Mouse (Mus musculus) CH12.LX (cell line): ENCODE data around the gene Tnfaip2. TPM values are rescaled to one million over a fixed set of nuclear protein-coding genes. Genes with fewer than 3 reads are reported as not detected.

Experiments used
- DNase-seq: peaks from one replicate; pipeline ENCODE4 v3.0.0-alpha.2; 2013; ENCODE audit errors: extremely low read depth
- H3K27ac ChIP-seq: 2 replicates; pipeline ENCODE4 v1.5.1; 2012; ENCODE audit warnings: low read depth, mild to moderate bottlenecking, control low read depth, moderate library complexity; ENCODE audit not compliant: insufficient read depth
- H3K27me3 ChIP-seq: replicated peaks from 2 replicates; pipeline ENCODE3; 2012; ENCODE audit warnings: inconsistent platforms
- H3K36me3 ChIP-seq, 2 experiments: replicated peaks in 1 of 2; 2 replicates each; pipeline versions ENCODE3 to v1.6.1; 2012; ENCODE audit warnings: inconsistent platforms in 1 of 2, low read length in 1 of 2, mild to moderate bottlenecking in 1 of 2, mixed read lengths in 1 of 2, moderate library complexity in 1 of 2; ENCODE audit not compliant: control insufficient read depth in 1 of 2, insufficient read depth in 1 of 2
- H3K4me1 ChIP-seq, 2 experiments: 2 replicates each; pipeline ENCODE4 v1.6.1; 2012; ENCODE audit warnings: inconsistent platforms in 1 of 2, moderate library complexity in 1 of 2; ENCODE audit not compliant: insufficient read depth in 2 of 2, control insufficient read depth in 1 of 2
- H3K4me2 ChIP-seq: 2 replicates; pipeline ENCODE4 v1.6.1; 2012; ENCODE audit warnings: low read depth, mild to moderate bottlenecking, control low read depth; ENCODE audit not compliant: poor library complexity, insufficient read depth, severe bottlenecking
- H3K4me3 ChIP-seq, 3 experiments: fragments of 150-350 bp in 1 of 3; sonication (generic) in 1 of 3; replicated peaks in 1 of 3; 2 replicates each; pipeline versions ENCODE3 to v1.5.1; 2011 to 2012; ENCODE audit warnings: low read depth in 2 of 3, low read length in 2 of 3, mild to moderate bottlenecking in 2 of 3, moderate library complexity in 2 of 3, control low read depth in 1 of 3, improper control_type of control experiment in 1 of 3, inconsistent platforms in 1 of 3, mixed read lengths in 1 of 3; ENCODE audit not compliant: poor library complexity in 1 of 3
- H3K79me2 ChIP-seq: replicated peaks from 2 replicates; pipeline ENCODE4 v1.6.1; 2012; ENCODE audit warnings: mild to moderate bottlenecking, moderate library complexity; ENCODE audit not compliant: control insufficient read depth, poor library complexity, insufficient read depth, severe bottlenecking; ENCODE audit errors: extremely low read depth
- H3K9ac ChIP-seq: 2 replicates; pipeline ENCODE4 v1.6.1; 2012; ENCODE audit warnings: low read depth, mild to moderate bottlenecking, control low read depth, moderate library complexity; ENCODE audit not compliant: insufficient read depth
- H3K9me3 ChIP-seq: replicated peaks from 2 replicates; pipeline ENCODE3; 2012; ENCODE audit warnings: low read length, inconsistent platforms, mixed read lengths
- CTCF ChIP-seq, 2 experiments: IDR thresholded peaks in 1 of 2; conservative IDR thresholded peaks in 1 of 2; 2 replicates each; pipeline ENCODE4 v1.5.1; 2011 to 2012; ENCODE audit warnings: low read depth in 2 of 2, low read length in 2 of 2, improper control_type of control experiment in 1 of 2, inconsistent platforms in 1 of 2, mild to moderate bottlenecking in 1 of 2, moderate library complexity in 1 of 2
- ELF1 ChIP-seq: IDR thresholded peaks from 2 replicates; pipeline ENCODE4 v1.6.1; 2014; ENCODE audit warnings: low read depth, mild to moderate bottlenecking, inconsistent platforms, low read length, improper control_type of control experiment
- EP300 ChIP-seq: IDR thresholded peaks from 2 replicates; pipeline ENCODE4 v1.6.1; 2011; ENCODE audit warnings: low read length, improper control_type of control experiment
- ETS1 ChIP-seq: conservative IDR thresholded peaks from 2 replicates; pipeline ENCODE4 v1.6.1; 2012; ENCODE audit warnings: low read depth, mild to moderate bottlenecking, inconsistent platforms, low read length, improper control_type of control experiment, moderate library complexity
- GABPA ChIP-seq: IDR thresholded peaks from 2 replicates; pipeline ENCODE4 v1.6.1; 2012; ENCODE audit warnings: low read depth, low read length, improper control_type of control experiment, inconsistent platforms; ENCODE audit not compliant: insufficient replicate concordance
- JUND ChIP-seq: conservative IDR thresholded peaks from 2 replicates; pipeline ENCODE4 v1.6.1; 2011; ENCODE audit warnings: low read depth, low read length, improper control_type of control experiment
- KAT2A ChIP-seq: IDR thresholded peaks from 2 replicates; pipeline ENCODE4 v1.6.1; 2012; ENCODE audit warnings: low read length, improper control_type of control experiment, inconsistent platforms; ENCODE audit not compliant: insufficient replicate concordance
- MAFK ChIP-seq: IDR thresholded peaks from 2 replicates; pipeline ENCODE4 v1.6.1; 2011; ENCODE audit warnings: low read length, improper control_type of control experiment; ENCODE audit not compliant: insufficient replicate concordance
- MXI1 ChIP-seq: IDR thresholded peaks from 2 replicates; pipeline ENCODE4 v1.6.1; 2011; ENCODE audit warnings: mild to moderate bottlenecking, low read depth, low read length, improper control_type of control experiment
- NRF1 ChIP-seq: IDR thresholded peaks from 2 replicates; pipeline ENCODE4 v1.6.1; 2014; ENCODE audit warnings: low read depth, mild to moderate bottlenecking, inconsistent platforms, low read length, improper control_type of control experiment, moderate library complexity
- PAX5 ChIP-seq: IDR thresholded peaks from 2 replicates; pipeline ENCODE4 v1.6.1; 2012; ENCODE audit warnings: low read length, inconsistent platforms, mixed read lengths
- POLR2A ChIP-seq: IDR thresholded peaks from 2 replicates; pipeline ENCODE4 v1.6.1; 2011; ENCODE audit warnings: low read depth, mild to moderate bottlenecking, improper control_type of control experiment, low read length
- POLR2AphosphoS2 ChIP-seq: IDR thresholded peaks from 2 replicates; pipeline ENCODE4 v1.6.1; 2011; ENCODE audit warnings: low read depth, low read length, improper control_type of control experiment
- RAD21 ChIP-seq: IDR thresholded peaks from 2 replicates; pipeline ENCODE4 v1.6.1; 2011; ENCODE audit warnings: low read depth, mild to moderate bottlenecking, low read length, improper control_type of control experiment, moderate library complexity
- RCOR1 ChIP-seq: conservative IDR thresholded peaks from 2 replicates; pipeline ENCODE4 v1.6.1; 2012; ENCODE audit warnings: low read depth, mild to moderate bottlenecking, inconsistent platforms, low read length, improper control_type of control experiment
- SIN3A ChIP-seq: IDR thresholded peaks from 2 replicates; pipeline ENCODE4 v1.6.1; 2012; ENCODE audit warnings: low read length, improper control_type of control experiment, inconsistent platforms
- TCF12 ChIP-seq: IDR thresholded peaks from 2 replicates; pipeline ENCODE4 v1.6.1; 2014; ENCODE audit warnings: low read depth, mild to moderate bottlenecking, inconsistent platforms, low read length, improper control_type of control experiment
- USF1 ChIP-seq: IDR thresholded peaks from 2 replicates; pipeline ENCODE4 v1.6.1; 2014; ENCODE audit warnings: low read depth, mild to moderate bottlenecking, inconsistent platforms, low read length, improper control_type of control experiment
- USF2 ChIP-seq: conservative IDR thresholded peaks from 2 replicates; pipeline ENCODE4 v1.6.1; 2011; ENCODE audit warnings: low read depth, low read length, improper control_type of control experiment
- ZNF384 ChIP-seq: IDR thresholded peaks from 2 replicates; pipeline ENCODE4 v1.6.1; 2012; ENCODE audit warnings: low read depth, low read length, improper control_type of control experiment, inconsistent platforms
- dilution Hi-C: fragments of 300-500 bp; cut with MboI; formaldehyde crosslinking; loops from 2 replicates; pipeline ENCODE4 v1.14.3; 2020; ENCODE audit warnings: low sequenced_read_pairs; ENCODE audit not compliant: extremely low pct_unique_long_range_greater_than_20kb, extremely low pct_ligation_motif_present
- in situ Hi-C: fragments of 300-500 bp; cut with MboI; formaldehyde crosslinking; loops from 3 replicates; pipeline ENCODE4 v1.14.3; 2019; ENCODE audit warnings: low sequenced_read_pairs, low pct_ligation_motif_present, low pct_unique_long_range_greater_than_20kb, mixed read lengths
- polyA plus RNA-seq: library from polyadenylated mRNA; unstranded; fragments of >175 nt; gene quantifications from 2 replicates; pipeline ENCODE4 v1.2.1, GENCODE M21; 2012; ENCODE audit warnings: low read depth; ENCODE audit not compliant: insufficient read length
- total RNA-seq, 2 experiments: library from RNA; depleted of rRNA; stranded (reverse); fragments of 300-350 nt in 1 of 2; fragments of >200 nt in 1 of 2; gene quantifications; 2 replicates each; pipeline ENCODE4 v1.2.3; 2012 to 2014

Tnfaip2 gene
- total and polyA plus RNA-seq, 3 experiments, result 0.93 to 2.5 (median 1.4) TPM

- Histone ChIP-seq H3K27ac (no peak overlapping the region), H3K9ac (no peak overlapping the region), H3K79me2 (no peaks in the 10 kb centered on the region), H3K4me3 (no peak overlapping the region), H3K9me3 (peaks cover 9% of the 10 kb centered on the region)
- in situ Hi-C loops, result no loop called here
- no peak for TF ChIP-seq MAFK
- TF ChIP-seq EP300, result no peak
- no peak for TF ChIP-seq USF2
- no peak for TF ChIP-seq CTCF (conservative IDR thresholded peaks at IDR 0.05 in 1 of 2, IDR thresholded peaks at IDR 0.05 in 1 of 2; ENCODE audit: low read depth in 2 of 2, low read length in 2 of 2)
- TF ChIP-seq RCOR1, result no peak
- TF ChIP-seq POLR2A, result no peak
- no peak for TF ChIP-seq GABPA
- TF ChIP-seq NRF1, result no peak
- no peak for TF ChIP-seq PAX5
- no peak for TF ChIP-seq SIN3A
- no peak for TF ChIP-seq RAD21
- TF ChIP-seq USF1, result no peak
- TF ChIP-seq POLR2AphosphoS2, result no peak
- no peak for TF ChIP-seq ELF1
- TF ChIP-seq ETS1, result no peak
- TF ChIP-seq KAT2A, result no peak
- TF ChIP-seq ZNF384, result no peak
- no peak for TF ChIP-seq TCF12
- no peak for TF ChIP-seq MXI1
- TF ChIP-seq JUND, result no peak
- TF ChIP-seq, all 38 proteins: peak for 0
- H3K27me3 ChIP-seq, result peaks cover 54% of the 10 kb centered on the region
- dilution Hi-C loops, result no loop called here
- no peak for DNase-seq
- H3K4me1 ChIP-seq, result peaks cover 6 to 36% of the 10 kb centered on the region in 2 experiments; a peak in 3 of 4 replicates
- no peak overlapping the region for H3K4me2 ChIP-seq
- peaks cover 0 to 8% of the 10 kb centered on the region in 2 experiments for H3K36me3 ChIP-seq
These were observed 1.9 kb downstream of the Tnfaip2 start for GRCm38 (mm10) chr12:111443921-111444831.
